Mouse (Mus musculus): ENCODE measurements around the gene Hacd1.
A peak's percentile ranks its signal among the peaks of the same experiment; 100 is the strongest.

GRCm38 (mm10) chr2:14048381-14048780 is 7.6 kb downstream of the Hacd1 start:
- TF ChIP-seq CTCF (IDR thresholded peaks at IDR 0.05; ENCODE audit: control insufficient read depth, insufficient read depth, insufficient read length) (peak; percentile 19), MYOG (IDR thresholded peaks at IDR 0.05; ENCODE audit: control insufficient read depth, extremely low read depth, insufficient read length) (no peak), CEBPB (IDR thresholded peaks at IDR 0.05; ENCODE audit: low read depth) (no peak), MAX (IDR thresholded peaks at IDR 0.05) (no peak)

Data from C2C12 (cell line).